Mouse (Mus musculus): ENCODE data around the gene Gm44965. TPM values are rescaled to one million over a fixed set of nuclear protein-coding genes. Genes with fewer than 3 reads are reported as not detected.

Gene Gm44965
- total RNA-seq, 2 experiments from 2014 or later = not detected

Other genes starting within 250 kb of the Gm44965 start
- gene Krba1, start 198.4 kb upstream of the Gm44965 start, total RNA-seq (2021) = 10 to 100 TPM; 32.5 to 40.1 TPM
- gene Zfp467, start 148.1 kb upstream of the Gm44965 start, total RNA-seq (2021) = 10 to 100 TPM; 17.1 to 25.9 TPM
- under 1 TPM; 0.38 to 0.64 TPM for gene Sspo, start 145.7 kb upstream of the Gm44965 start, total RNA-seq (2021)
- gene Atp6v0e2, start 56.3 kb upstream of the Gm44965 start, total RNA-seq (2021) = 10 to 100 TPM; 14.0 to 16.4 TPM
- 1 to 10 TPM; 7.5 to 9.1 TPM for gene Lrrc61, start 39.1 kb upstream of the Gm44965 start, total RNA-seq (2021)
- gene Rarres2, start 21.2 kb upstream of the Gm44965 start, total RNA-seq (2021) = 10 to 100 TPM; 69.3 to 70.3 TPM
- not detected for gene Gm45021, start 4.3 kb upstream of the Gm44965 start, total RNA-seq (2021)
- 10 to 100 TPM; 30.4 to 31.2 TPM for gene Repin1, start 58 bp upstream of the Gm44965 start, total RNA-seq (2021)
- gene Zfp775, start 8.1 kb downstream of the Gm44965 start, total RNA-seq (2021) = 1 to 10 TPM; 4.0 to 5.4 TPM
- gene AI854703, start 32.8 kb downstream of the Gm44965 start, total RNA-seq (2021) = under 1 TPM; 0.41 to 0.50 TPM
- gene Gimap8, start 53.3 kb downstream of the Gm44965 start, total RNA-seq (2021) = 1 to 10 TPM; 9.0 to 9.3 TPM
- 1 to 10 TPM; 6.7 to 7.0 TPM for gene Gimap9, start 82.2 kb downstream of the Gm44965 start, total RNA-seq (2021)
- gene Gimap4, start 90.6 kb downstream of the Gm44965 start, total RNA-seq (2021) = 10 to 100 TPM; 41.2 to 50.1 TPM
- gene Gimap6, start 114.3 kb downstream of the Gm44965 start, total RNA-seq (2021) = 10 to 100 TPM; 62.2 to 64.7 TPM
- gene Gm28053, start 124.7 kb downstream of the Gm44965 start, total RNA-seq (2021) = 1 to 10 TPM; 7.1 to 7.2 TPM
- not detected for gene Gimap7, start 124.7 kb downstream of the Gm44965 start, total RNA-seq (2021)
- gene Gimap1, start 145.1 kb downstream of the Gm44965 start, total RNA-seq (2021) = 10 to 100 TPM; 12.9 to 19.4 TPM
- gene Gimap5, start 152.3 kb downstream of the Gm44965 start, total RNA-seq (2021) = 10 to 100 TPM; 11.6 to 11.8 TPM
- gene Gimap3, start 176.9 kb downstream of the Gm44965 start, total RNA-seq (2021) = under 1 TPM; 0.38 to 0.54 TPM
- gene Tmem176a, start 247.0 kb downstream of the Gm44965 start, total RNA-seq (2021) = 10 to 100 TPM; 33.6 to 34.8 TPM
- gene Tmem176b, start 247.6 kb downstream of the Gm44965 start, total RNA-seq (2021) = 10 to 100 TPM; 90.2 to 95.6 TPM